8 mouse cellular contexts compared by ENCODE assay signal in the genomic region with DNA sequence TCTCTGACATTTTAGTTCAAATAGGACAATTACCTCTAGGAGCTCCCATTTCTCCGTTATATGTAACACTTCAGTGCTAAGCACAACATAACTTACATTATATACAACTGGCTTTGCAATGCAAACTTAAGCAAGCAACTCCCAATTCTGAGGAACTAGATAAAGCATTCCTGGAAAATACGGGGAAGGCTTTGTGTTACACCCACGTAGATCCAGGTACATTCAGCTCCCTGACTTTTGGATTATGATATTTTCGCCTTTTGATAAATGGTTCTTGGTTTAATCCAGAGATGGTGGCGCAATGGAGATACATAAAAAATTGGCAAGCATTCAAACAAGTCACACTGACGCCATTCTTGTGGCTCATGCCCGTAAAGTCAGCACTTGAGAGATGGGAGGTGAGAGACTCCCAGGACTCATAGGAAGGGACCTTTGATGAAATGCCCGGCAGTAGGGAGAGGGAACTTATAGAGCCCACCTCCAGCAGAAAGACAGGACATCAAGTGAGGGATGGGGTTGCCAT. TPM values are rescaled to one million over a fixed set of nuclear protein-coding genes. Genes with fewer than 3 reads are reported as not detected.
DNase-seq lines count a peak whose midpoint lies in the region; ATAC-seq and TF ChIP-seq lines count a peak whose summit lies in the region.

No protein-coding gene starts in this region.

- 74% methylated on average over 8 of the region's 8 CpGs for WGBS in heart, embryonic 13.5 days
- WGBS in liver, postnatal 0 days (ENCODE audit: insufficient replicate concordance) = 63% methylated on average over 8 of the region's 8 CpGs

- H3K27ac ChIP-seq in heart, embryonic 13.5 days (replicated peaks) = no peak overlapping the region
- H3K27ac ChIP-seq in ES-E14 (ENCODE audit: insufficient read depth, low read depth, low read length, poor library complexity, severe bottlenecking) = no peak overlapping the region
- H3K27ac ChIP-seq in liver, postnatal 0 days (ENCODE audit: low read depth) = peak overlapping the region; percentile 39; the same call in 1 of the 2 replicates

- H3K4me3 ChIP-seq in heart, embryonic 13.5 days = peak overlapping the region; percentile 65
- peak overlapping the region in 1 of 2 experiments; percentile 97; a peak in 1 of 4 replicates for H3K4me3 ChIP-seq in ES-E14 (ENCODE audit: insufficient read depth in 1 of 2, low read depth in 1 of 2, low read length in 2 of 2, poor library complexity in 1 of 2, severe bottlenecking in 1 of 2)
- peak overlapping the region; percentile 65 for H3K4me3 ChIP-seq in liver, postnatal 0 days (ENCODE audit: low read depth, low read length)

- DNase-seq in heart, adult 9 months (ENCODE audit: low spot score in 2 of 2) = no peak
- no peak for DNase-seq in ES-E14 (ENCODE audit: low read depth, low spot score)
- peak; percentile 30 for DNase-seq in gonadal fat pad, adult 2 months (ENCODE audit: low read depth)
- no peak for DNase-seq in liver, postnatal 0 days
- DNase-seq in spleen, adult 12 weeks (ENCODE audit: low spot score) = no peak
- no peak for DNase-seq in left cerebral cortex, postnatal 25 days (ENCODE audit: low spot score in 2 of 2)
- DNase-seq in layer of hippocampus, adult 8-10 months (ENCODE audit: low spot score in 2 of 2) = no peak

- H3K36me3 ChIP-seq in heart, embryonic 13.5 days = peaks cover 30% of the 10 kb centered on the region
- peaks cover 2% of the 10 kb centered on the region; the same call in 1 of the 2 replicates for H3K36me3 ChIP-seq in ES-E14 (ENCODE audit: control insufficient read depth, insufficient read depth, low read length, poor library complexity, severe bottlenecking)
- H3K36me3 ChIP-seq in liver, postnatal 0 days (replicated peaks; ENCODE audit: insufficient read depth, low read length) = peaks cover 12% of the 10 kb centered on the region

- ATAC-seq in heart, embryonic 13.5 days (ENCODE audit: extremely low read depth, insufficient number of reproducible peaks, low FRiP score, low TSS enrichment) = no peak
- no peak for ATAC-seq in liver, postnatal 0 days

- peaks cover 24% of the 10 kb centered on the region for H3K4me1 ChIP-seq in heart, embryonic 13.5 days
- peaks cover 0 to 3% of the 10 kb centered on the region in 2 experiments; a peak in 1 of 4 replicates for H3K4me1 ChIP-seq in ES-E14 (ENCODE audit: control insufficient read depth in 2 of 2, insufficient read depth in 2 of 2, low read length in 2 of 2, poor library complexity in 1 of 2)
- peaks cover 8% of the 10 kb centered on the region; the same call in 1 of the 2 replicates for H3K4me1 ChIP-seq in liver, postnatal 0 days (ENCODE audit: insufficient read depth)

- H3K27me3 ChIP-seq in heart, embryonic 13.5 days (replicated peaks) = no peaks in the 10 kb centered on the region
- no peaks in the 10 kb centered on the region for H3K27me3 ChIP-seq in liver, postnatal 0 days (ENCODE audit: insufficient read depth, low read length)

- no peaks in the 10 kb centered on the region for H3K9me3 ChIP-seq in heart, embryonic 13.5 days
- no peaks in the 10 kb centered on the region for H3K9me3 ChIP-seq in ES-E14 (ENCODE audit: control insufficient read depth, insufficient read depth, low read depth, low read length)
- no peaks in the 10 kb centered on the region for H3K9me3 ChIP-seq in liver, postnatal 0 days (ENCODE audit: low read length)

- intact Hi-C loops in left cerebral cortex, postnatal 25 days (cut with DNase I) = loop anchor here (5.0 kb wide), 3 partner anchors 142 to 612 kb away; a partner anchor contains a TSS

- TF ChIP-seq CTCF in liver, postnatal 0 days (IDR thresholded peaks at IDR 0.05; ENCODE audit: low read depth) = no peak

- in situ Hi-C loops in ES-E14 (cut with MboI; ENCODE audit: low sequenced_read_pairs in 2 of 2, unreplicated experiment in 2 of 2) = loop anchor here (10.0 to 25.0 kb wide), 3 partner anchors 395 to 607 kb away; a partner anchor contains a TSS

- TF ChIP-seq EP300 in liver, postnatal 0 days (IDR thresholded peaks at IDR 0.05; ENCODE audit: low read depth) = no peak

- peak overlapping the region; percentile 69 for H3K4me2 ChIP-seq in heart, embryonic 13.5 days
- peak overlapping the region; percentile 62 for H3K4me2 ChIP-seq in liver, postnatal 0 days (ENCODE audit: low read depth, low read length)

- peak overlapping the region; percentile 79 for H3K9ac ChIP-seq in heart, embryonic 13.5 days
- peak overlapping the region; percentile 73 for H3K9ac ChIP-seq in ES-E14 (ENCODE audit: insufficient read depth, low read depth, low read length, poor library complexity, severe bottlenecking)
- peak overlapping the region; percentile 71 for H3K9ac ChIP-seq in liver, postnatal 0 days (replicated peaks)

TF ChIP-seq in ES-E14, 5 proteins besides CTCF, POLR2A, EP300 and RAD21:
- TF ChIP-seq ZNF384 (IDR thresholded peaks at IDR 0.05; ENCODE audit: low read depth, low read length) = no peak
- TF ChIP-seq MAFK (IDR thresholded peaks at IDR 0.05; ENCODE audit: insufficient read depth, low read depth, low read length) = no peak
- TF ChIP-seq ZC3H11A (IDR thresholded peaks at IDR 0.05; ENCODE audit: borderline replicate concordance, low read depth, low read length) = no peak
- TF ChIP-seq CHD2 (IDR thresholded peaks at IDR 0.05; ENCODE audit: low read depth, low read length) = no peak
- no peak for TF ChIP-seq HCFC1 (IDR thresholded peaks at IDR 0.05; ENCODE audit: borderline replicate concordance, insufficient read depth, low read length)

RNA-seq across cellular contexts. Expression of a gene that starts 1.2 kb away (rescaled TPM):
- polyA plus RNA-seq in heart, embryonic 13.5 days (2015; fragmentation: Nextera tagmentation; extraction: Ambion mirVana) = 41.5 and 43.6 TPM in 2 replicates
- total RNA-seq in ES-E14 (2012; rRNA removed) = 26.6 and 32.7 TPM in 2 replicates
- 0.30 and 0.43 TPM in 2 replicates for polyA plus RNA-seq in gonadal fat pad, adult 2 months (2012; rRNA removed)
- polyA plus RNA-seq in liver, postnatal 0 days (2015; fragmentation: Nextera tagmentation; extraction: Ambion mirVana) = 20.5 and 22.6 TPM in 2 replicates
- 1 to 10 TPM; 1.9 to 2.1 TPM for total RNA-seq in left cerebral cortex, postnatal 25 days (2021)
- total RNA-seq in layer of hippocampus, adult 8-10 months (2022) = 1 to 10 TPM; 3.7 to 4.8 (median 4.4) TPM
